Mouse (Mus musculus): ENCODE data around the gene Tes. TPM values are rescaled to one million over a fixed set of nuclear protein-coding genes. Genes with fewer than 3 reads are reported as not detected.

Tes gene
- total and polyA plus RNA-seq, 3 experiments = not detected

GRCm38 (mm10) chr6:17071899-17072298 lies 7.0 kb downstream of the Tes start:
- Histone ChIP-seq H3K27me3 (replicated peaks) (no peaks in the 10 kb centered on the region), H3K79me2 (replicated peaks; ENCODE audit: control insufficient read depth, extremely low read depth, insufficient read depth, poor library complexity, severe bottlenecking) (no peaks in the 10 kb centered on the region), H3K36me3 (replicated peaks in 1 of 2; ENCODE audit: control insufficient read depth in 1 of 2, insufficient read depth in 1 of 2, low read length in 1 of 2) (no peaks in the 10 kb centered on the region), H3K9ac (ENCODE audit: insufficient read depth, low read depth) (no peak overlapping the region), H3K4me3 (replicated peaks in 1 of 3; ENCODE audit: low read depth in 2 of 3, low read length in 2 of 3, poor library complexity in 1 of 3) (no peak overlapping the region), H3K4me1 (ENCODE audit: control insufficient read depth in 1 of 2, insufficient read depth in 2 of 2) (no peaks in the 10 kb centered on the region), H3K9me3 (replicated peaks; ENCODE audit: low read length) (no peaks in the 10 kb centered on the region), H3K27ac (ENCODE audit: insufficient read depth, low read depth) (no peak overlapping the region), H3K4me2 (ENCODE audit: insufficient read depth, low read depth, poor library complexity, severe bottlenecking) (no peak overlapping the region)
- TF ChIP-seq KAT2A (IDR thresholded peaks at IDR 0.05; ENCODE audit: insufficient replicate concordance, low read length) (no peak), ETS1 (conservative IDR thresholded peaks at IDR 0.05; ENCODE audit: low read depth, low read length) (no peak), CHD2 (IDR thresholded peaks at IDR 0.05; ENCODE audit: low read length) (no peak), USF2 (conservative IDR thresholded peaks at IDR 0.05; ENCODE audit: low read depth, low read length) (no peak), BHLHE40 (IDR thresholded peaks at IDR 0.05; ENCODE audit: low read depth, low read length) (no peak), POLR2AphosphoS2 (IDR thresholded peaks at IDR 0.05; ENCODE audit: low read depth, low read length) (no peak), SIN3A (IDR thresholded peaks at IDR 0.05; ENCODE audit: low read length) (no peak), TBP (conservative IDR thresholded peaks at IDR 0.05; ENCODE audit: low read depth, low read length) (no peak), MEF2A (IDR thresholded peaks at IDR 0.05; ENCODE audit: borderline replicate concordance, low read depth, low read length) (no peak), MAZ (IDR thresholded peaks at IDR 0.05; ENCODE audit: low read depth, low read length) (no peak), UBTF (IDR thresholded peaks at IDR 0.05; ENCODE audit: low read depth, low read length) (no peak), ZNF384 (IDR thresholded peaks at IDR 0.05; ENCODE audit: low read depth, low read length) (no peak), ZMIZ1 (IDR thresholded peaks at IDR 0.05; ENCODE audit: low read depth, low read length) (no peak), TCF12 (IDR thresholded peaks at IDR 0.05; ENCODE audit: low read depth, low read length) (no peak), USF1 (IDR thresholded peaks at IDR 0.05; ENCODE audit: low read depth, low read length) (no peak)
- in situ Hi-C loops (cut with MboI; ENCODE audit: low pct_ligation_motif_present, low pct_unique_long_range_greater_than_20kb, low sequenced_read_pairs) (no loop called here), dilution Hi-C loops (cut with MboI; ENCODE audit: extremely low pct_ligation_motif_present, extremely low pct_unique_long_range_greater_than_20kb, low sequenced_read_pairs) (no loop called here)
- DNase-seq (ENCODE audit: extremely low read depth) = no peak

GRCm38 (mm10) chr6:17072338-17072737 lies 7.4 kb downstream of the Tes start:
- TF ChIP-seq CHD2 (IDR thresholded peaks at IDR 0.05; ENCODE audit: low read length) (no peak), PAX5 (IDR thresholded peaks at IDR 0.05; ENCODE audit: low read length) (no peak), TCF12 (IDR thresholded peaks at IDR 0.05; ENCODE audit: low read depth, low read length) (no peak), ZKSCAN1 (IDR thresholded peaks at IDR 0.05; ENCODE audit: borderline replicate concordance, low read depth, low read length) (no peak), MAX (IDR thresholded peaks at IDR 0.05; ENCODE audit: low read length) (no peak), HCFC1 (IDR thresholded peaks at IDR 0.05; ENCODE audit: low read depth, low read length) (no peak), SMC3 (IDR thresholded peaks at IDR 0.05; ENCODE audit: low read depth, low read length) (no peak), ZC3H11A (IDR thresholded peaks at IDR 0.05; ENCODE audit: low read depth, low read length) (no peak), UBTF (IDR thresholded peaks at IDR 0.05; ENCODE audit: low read depth, low read length) (no peak), EP300 (IDR thresholded peaks at IDR 0.05; ENCODE audit: low read length) (no peak), JUND (conservative IDR thresholded peaks at IDR 0.05; ENCODE audit: low read depth, low read length) (no peak), BHLHE40 (IDR thresholded peaks at IDR 0.05; ENCODE audit: low read depth, low read length) (no peak), POLR2A (IDR thresholded peaks at IDR 0.05; ENCODE audit: low read depth, low read length) (no peak), ELF1 (IDR thresholded peaks at IDR 0.05; ENCODE audit: low read depth, low read length) (no peak), TBP (conservative IDR thresholded peaks at IDR 0.05; ENCODE audit: low read depth, low read length) (no peak), USF1 (IDR thresholded peaks at IDR 0.05; ENCODE audit: low read depth, low read length) (no peak)
- Histone ChIP-seq H3K4me2 (ENCODE audit: insufficient read depth, low read depth, poor library complexity, severe bottlenecking) (no peak overlapping the region), H3K4me1 (ENCODE audit: control insufficient read depth in 1 of 2, insufficient read depth in 2 of 2) (no peaks in the 10 kb centered on the region), H3K4me3 (replicated peaks in 1 of 3; ENCODE audit: low read depth in 2 of 3, low read length in 2 of 3, poor library complexity in 1 of 3) (no peak overlapping the region), H3K9ac (ENCODE audit: insufficient read depth, low read depth) (no peak overlapping the region), H3K27ac (ENCODE audit: insufficient read depth, low read depth) (no peak overlapping the region), H3K27me3 (replicated peaks) (no peaks in the 10 kb centered on the region), H3K36me3 (replicated peaks in 1 of 2; ENCODE audit: control insufficient read depth in 1 of 2, insufficient read depth in 1 of 2, low read length in 1 of 2) (no peaks in the 10 kb centered on the region), H3K79me2 (replicated peaks; ENCODE audit: control insufficient read depth, extremely low read depth, insufficient read depth, poor library complexity, severe bottlenecking) (no peaks in the 10 kb centered on the region), H3K9me3 (replicated peaks; ENCODE audit: low read length) (no peaks in the 10 kb centered on the region)
- DNase-seq (ENCODE audit: extremely low read depth) = no peak
- in situ Hi-C loops (cut with MboI; ENCODE audit: low pct_ligation_motif_present, low pct_unique_long_range_greater_than_20kb, low sequenced_read_pairs) (no loop called here), dilution Hi-C loops (cut with MboI; ENCODE audit: extremely low pct_ligation_motif_present, extremely low pct_unique_long_range_greater_than_20kb, low sequenced_read_pairs) (no loop called here)

Measured in CH12.LX (cell line).